Mouse (Mus musculus): ENCODE results near the gene Stk11.

DNA sequence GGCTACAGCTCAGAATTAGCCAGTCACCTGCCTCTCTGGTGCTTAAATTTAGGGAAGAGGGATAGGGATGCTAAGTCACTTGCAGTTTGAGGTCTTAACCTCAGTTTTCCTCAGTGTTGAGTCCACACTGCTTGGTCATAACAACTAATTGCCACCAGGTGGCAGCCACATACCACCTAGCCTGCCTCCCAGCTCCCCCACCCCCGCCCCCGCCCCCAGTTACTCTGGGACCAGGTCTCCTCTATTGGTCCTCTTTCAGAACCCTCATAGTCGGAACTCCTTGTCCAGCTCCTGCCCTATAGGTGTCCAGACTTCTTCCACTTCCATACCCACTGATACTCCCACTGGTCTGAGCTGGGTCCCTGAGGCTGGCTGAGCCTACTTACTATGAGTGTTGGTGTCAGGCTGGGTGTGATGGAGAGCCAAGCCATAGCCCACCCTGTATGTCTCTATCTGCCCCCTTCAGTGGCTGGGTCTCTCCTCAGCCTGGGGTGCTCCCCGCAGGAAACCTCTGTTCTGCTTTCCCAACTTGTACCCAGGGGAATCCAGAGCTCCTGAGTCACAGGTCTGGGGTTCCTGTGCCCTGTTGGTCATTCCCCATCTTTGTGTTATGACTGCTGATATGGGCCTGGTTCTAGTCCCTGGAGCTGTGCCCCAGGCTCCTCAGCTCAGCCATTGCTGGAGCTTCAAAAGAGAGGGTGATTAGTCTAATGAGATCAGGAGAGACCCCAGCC lies 60.1 kb downstream of the Stk11 start:
- TF ChIP-seq ZNF384 (IDR thresholded peaks at IDR 0.05; ENCODE audit: low read depth, low read length), result no peak
- TF ChIP-seq HCFC1 (IDR thresholded peaks at IDR 0.05; ENCODE audit: borderline replicate concordance, insufficient read depth, low read length), result no peak
